Mouse (Mus musculus) spleen, adult 2 months (tissue): Measurements from ENCODE around the gene Kat5.

ENCODE experiments used
- CTCF ChIP-seq: fragments of 200-500 bp; IDR thresholded peaks from 2 replicates; pipeline ENCODE4 v1.5.1; 2011; ENCODE audit warnings: mild to moderate bottlenecking, inconsistent platforms; ENCODE audit not compliant: insufficient read depth, insufficient read length, insufficient replicate concordance; ENCODE audit errors: extremely low read depth
- POLR2A ChIP-seq: fragments of 200-500 bp; IDR thresholded peaks from 2 replicates; pipeline ENCODE4 v1.6.1; 2011; ENCODE audit warnings: low read depth, low read length, inconsistent platforms

DNA sequence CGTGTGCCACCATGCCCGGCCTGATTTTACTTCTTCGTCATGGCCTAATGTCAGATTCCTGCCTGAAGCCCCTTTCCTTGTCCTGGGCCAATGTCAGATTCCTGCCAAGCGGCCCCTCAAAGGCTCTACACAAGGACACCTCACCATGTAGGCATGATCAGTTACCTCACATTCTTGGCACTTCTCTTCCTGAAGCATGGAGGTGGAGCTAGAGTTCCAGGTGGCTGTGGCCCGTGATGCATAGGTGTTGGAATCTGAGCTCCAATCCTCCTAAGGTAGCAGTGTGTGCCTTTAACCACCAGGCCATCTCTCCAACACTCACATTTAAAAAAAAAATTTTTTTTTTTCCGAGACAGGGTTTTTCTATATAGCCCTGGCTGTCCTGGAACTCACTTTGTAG is 29.3 kb downstream of the Kat5 start:
- TF ChIP-seq CTCF (no peak), POLR2A (no peak)
